Mouse (Mus musculus) lung, postnatal 10 days (tissue): ENCODE data around the gene Akap6.

ENCODE experiments used
- DNase-seq: peaks from one replicate; pipeline ENCODE4 v3.0.0; 2021

The Akap6 gene

DNA sequence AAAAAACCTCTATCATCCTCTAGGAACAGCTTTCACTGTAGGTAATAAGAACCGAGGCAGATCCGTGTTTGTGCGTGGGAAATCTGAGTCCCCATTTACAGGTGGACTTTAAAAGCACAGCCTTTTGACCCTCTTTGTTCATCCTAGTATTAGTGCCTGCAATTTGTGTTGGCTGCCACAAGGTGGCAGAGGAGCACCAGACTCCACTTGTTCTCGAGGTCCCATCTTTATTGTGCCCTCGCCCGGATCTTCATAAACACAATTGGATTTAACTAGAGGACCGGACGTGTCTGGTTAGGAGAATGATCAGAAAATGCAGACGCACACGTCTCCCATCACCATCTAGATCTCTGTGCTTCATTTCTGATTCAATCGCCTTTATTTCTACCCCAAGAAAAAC lies 219.8 kb downstream of the Akap6 start:
- DNase-seq, result no peak

DNA sequence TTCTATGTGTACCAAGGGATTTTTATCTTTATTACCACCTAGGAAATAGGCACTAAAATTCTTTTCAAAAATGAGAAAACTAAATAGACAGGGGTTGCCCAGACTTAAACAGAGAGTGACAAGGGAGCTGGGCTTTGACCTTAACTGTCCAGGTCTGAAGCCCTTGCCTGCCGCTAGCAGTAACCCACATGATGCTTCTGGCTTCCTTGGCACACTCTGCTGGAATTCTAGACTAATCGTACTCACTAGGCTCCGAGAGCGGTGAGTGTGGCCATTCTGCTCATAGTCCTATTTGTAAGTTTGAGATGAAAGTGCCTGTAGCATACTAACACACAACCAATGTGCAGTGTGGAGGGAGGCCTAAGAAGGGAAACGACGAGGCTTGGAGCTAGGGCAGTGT lies 223.3 kb downstream of the Akap6 start:
- DNase-seq, result no peak

DNA sequence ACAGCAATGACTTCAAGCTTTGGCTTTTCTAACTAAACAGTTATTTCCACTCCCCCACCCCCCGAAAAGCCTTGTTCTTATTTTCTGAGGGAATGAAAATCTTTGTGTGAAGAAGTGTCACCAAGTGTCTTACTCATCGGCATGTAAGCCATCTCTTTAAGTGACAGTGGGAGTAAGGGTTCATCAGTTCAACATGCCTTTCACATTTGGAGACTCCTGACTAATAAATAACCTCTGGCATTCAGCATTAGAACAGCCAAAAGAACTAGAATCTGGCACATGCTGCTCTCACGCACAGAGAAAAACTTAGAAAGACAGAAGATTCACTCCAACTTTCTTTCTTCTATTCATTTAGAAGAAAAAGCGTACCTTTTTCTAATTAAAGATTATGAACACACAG lies 226.3 kb downstream of the Akap6 start:
- DNase-seq, result no peak

DNA sequence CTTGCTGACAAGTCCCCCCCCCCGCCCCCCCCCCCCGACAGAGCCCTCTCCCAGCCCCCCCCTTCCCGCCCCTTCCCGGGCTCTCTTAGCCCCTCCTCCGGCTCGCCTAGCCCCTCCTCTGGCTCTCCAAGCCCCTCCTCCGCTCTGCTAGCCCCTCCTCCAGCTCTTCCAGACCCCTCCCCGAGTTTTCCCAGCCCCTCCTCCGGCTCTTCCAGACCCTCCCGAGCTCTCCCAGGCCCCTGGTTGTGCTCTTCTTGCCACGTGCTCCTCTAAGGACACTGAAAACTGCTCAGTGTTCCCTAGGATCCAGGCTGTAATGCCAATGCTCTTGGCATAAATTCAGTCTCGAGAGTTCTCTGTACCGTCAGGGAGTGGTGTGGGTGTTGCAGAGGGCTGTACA lies 234.6 kb downstream of the Akap6 start:
- no peak for DNase-seq

DNA sequence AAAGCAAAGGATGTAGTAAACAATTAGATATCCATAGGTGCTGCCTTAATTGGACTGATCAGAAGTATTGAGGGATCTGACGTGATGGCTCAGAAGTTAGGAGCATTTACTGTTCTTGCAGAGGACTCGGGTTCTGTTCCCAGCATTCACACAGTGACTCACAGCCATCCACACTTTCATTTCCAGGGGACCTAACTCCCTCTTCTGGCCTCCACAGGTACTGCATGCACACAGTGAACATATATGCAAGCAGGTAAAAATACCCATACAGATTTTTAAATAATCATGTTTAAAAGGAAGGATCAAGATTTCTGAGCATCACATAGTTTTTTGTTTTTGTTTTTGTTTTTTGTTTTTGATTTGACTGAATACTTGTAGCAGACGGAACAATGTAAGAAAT lies 235.8 kb downstream of the Akap6 start:
- no peak for DNase-seq

DNA sequence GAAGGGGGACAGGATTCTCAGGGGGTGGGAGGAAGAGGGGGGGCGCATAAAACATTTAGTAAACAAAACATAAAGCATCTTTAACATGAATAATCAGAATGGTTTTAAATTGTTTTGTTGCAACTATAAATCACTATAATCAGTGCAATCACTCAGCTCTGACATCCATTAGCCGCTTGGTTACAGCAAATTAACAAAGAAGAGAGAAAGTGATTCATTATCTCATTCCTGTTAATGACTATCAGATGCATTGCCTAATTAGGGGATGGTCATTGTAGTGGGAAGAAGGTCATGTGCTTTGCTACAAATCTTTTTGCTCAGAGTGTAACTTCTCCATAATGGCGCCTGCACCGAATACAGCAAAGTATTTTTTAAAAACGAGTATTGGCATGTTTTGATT lies 239.6 kb downstream of the Akap6 start:
- no peak for DNase-seq

DNA sequence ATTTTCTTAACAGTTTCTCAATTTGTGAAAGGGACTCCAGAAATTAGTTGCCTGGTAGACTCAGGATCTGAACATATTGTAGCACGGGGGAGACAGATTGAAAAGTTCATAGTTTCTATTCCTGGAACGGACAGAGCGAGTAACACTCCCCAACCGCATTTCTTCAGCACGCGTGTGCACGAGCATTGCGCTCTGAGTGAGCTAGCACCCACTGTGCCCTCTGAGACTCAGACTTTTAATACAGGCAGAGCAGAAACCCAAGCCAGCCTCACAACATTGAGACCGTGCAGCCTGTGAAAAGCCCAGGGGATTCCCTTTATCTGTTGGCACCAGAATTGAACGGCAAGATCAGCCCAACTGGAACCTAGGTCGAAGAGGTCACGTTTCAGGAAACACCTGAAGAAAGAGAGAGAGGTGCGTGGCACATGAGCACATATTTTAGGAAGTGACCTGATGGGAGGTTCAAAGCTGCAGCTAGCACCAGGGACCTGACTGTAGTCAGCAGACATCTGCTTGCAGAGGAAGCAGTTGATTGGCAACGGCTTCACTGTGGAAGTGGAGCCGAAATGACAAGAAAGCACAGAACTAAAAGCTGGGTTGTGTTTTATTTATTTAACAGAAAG lies 240.3 kb downstream of the Akap6 start:
- no peak for DNase-seq

DNA sequence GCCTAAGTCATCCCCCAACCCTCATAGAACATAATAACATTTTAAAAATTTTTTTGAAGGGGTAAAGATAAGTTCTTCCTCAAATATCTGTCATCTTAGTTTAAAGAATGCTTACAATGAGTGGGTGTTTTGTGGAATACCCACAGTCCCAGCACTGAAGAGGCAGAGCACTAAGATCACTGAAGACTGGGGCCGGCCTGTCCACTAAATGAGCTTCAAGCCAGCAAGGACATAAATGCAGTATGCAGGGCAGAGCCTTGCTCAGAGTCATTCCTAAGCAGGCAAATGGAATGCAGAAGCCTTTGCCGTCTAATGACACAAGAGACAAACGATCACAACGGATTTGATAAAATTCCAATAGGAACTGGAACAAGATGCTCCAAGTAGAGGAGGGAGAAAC lies 242.8 kb downstream of the Akap6 start:
- no peak for DNase-seq

DNA sequence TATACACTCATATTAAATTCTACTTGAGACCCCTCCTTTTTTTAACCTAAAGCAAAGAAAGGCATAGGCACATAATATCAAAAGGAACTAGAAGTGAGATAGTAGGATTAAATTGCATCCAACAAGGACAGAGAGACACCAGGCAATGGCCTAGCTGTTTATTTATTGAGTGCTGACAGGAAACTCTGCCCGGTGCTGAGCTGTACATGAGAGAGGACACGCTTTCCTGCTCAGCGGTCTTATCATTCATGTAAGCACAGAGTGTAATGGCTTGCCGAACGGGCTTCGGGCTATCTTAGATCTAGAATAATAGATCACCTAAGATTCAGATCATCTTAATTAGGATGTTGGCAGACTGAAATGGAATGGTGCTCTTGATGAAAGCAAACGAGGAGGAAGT lies 245.1 kb downstream of the Akap6 start:
- no peak for DNase-seq

DNA sequence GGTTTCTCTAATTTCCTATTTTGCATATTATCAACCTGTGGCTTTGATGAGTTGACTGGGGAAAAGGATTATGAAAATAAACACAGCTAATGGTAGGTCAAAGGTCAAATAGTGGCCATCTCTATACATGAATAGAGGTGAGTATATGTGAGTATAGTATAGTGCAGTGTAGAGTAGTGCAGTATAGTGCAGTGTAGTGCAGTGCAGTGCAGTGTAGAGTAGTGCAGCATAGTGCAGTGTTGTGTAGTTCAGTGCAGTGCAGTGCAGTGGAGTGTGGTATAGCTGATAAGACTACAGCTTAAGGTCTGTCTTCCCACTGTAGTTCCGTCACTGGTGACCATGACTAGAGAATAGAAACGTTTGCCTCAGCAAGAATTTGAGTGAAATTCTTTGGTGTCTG lies 245.8 kb downstream of the Akap6 start:
- DNase-seq, result no peak

DNA sequence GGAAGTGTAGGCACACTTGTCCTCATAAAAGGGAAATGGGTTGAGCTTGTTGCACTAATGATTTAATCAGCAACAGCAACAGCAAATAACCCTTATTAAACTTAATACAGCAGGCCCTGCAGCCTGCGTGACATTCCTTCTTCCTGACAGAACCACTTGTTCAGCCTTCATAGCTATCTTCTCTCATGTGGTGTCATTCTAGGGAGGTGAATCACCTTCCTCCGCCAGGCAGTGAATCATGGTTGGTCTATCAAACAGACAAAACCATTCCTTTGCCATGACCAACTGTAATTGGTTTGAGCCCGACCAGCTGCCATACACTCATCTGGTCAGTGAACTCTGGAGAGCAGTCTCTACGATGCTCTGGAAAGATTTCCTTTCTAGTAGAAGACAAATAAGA lies 251.5 kb downstream of the Akap6 start:
- DNase-seq, result no peak

DNA sequence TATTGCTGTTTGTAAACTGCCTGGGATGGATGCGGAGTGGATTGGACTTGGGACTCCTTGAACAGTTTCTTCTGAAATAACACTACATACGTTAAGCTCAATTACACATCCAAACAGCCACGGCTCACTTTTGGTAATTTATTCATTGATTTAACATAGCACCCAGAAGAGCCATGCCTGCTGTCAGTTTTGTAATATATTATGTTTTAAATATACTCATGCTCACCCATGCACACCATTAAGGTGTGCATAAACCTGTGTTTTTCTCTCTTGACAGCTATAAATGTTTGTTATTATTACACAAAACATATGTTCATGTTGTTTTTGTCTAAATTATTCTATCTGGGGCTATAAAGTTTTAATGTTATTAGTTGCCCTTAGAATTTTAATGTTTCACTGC lies 258.4 kb downstream of the Akap6 start:
- no peak for DNase-seq

DNA sequence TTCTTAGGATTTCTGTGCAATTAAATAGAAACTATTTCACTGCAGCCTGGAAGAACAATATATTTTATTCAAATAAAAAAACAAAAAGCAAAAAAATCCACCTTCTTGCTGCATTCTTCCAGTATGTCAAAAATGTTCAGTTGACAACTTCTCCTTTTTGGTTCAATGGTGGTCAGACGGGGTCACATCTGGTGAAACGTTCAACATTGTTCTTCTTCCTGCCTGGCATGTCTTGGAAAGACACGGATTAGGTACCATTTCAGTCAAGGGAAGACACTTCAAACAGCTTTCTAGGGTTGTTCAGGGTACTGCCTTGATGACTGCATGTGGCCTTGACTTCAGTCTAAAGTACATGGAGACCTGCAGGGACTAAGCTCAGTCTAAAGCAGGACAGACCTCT lies 258.8 kb downstream of the Akap6 start:
- DNase-seq, result no peak

DNA sequence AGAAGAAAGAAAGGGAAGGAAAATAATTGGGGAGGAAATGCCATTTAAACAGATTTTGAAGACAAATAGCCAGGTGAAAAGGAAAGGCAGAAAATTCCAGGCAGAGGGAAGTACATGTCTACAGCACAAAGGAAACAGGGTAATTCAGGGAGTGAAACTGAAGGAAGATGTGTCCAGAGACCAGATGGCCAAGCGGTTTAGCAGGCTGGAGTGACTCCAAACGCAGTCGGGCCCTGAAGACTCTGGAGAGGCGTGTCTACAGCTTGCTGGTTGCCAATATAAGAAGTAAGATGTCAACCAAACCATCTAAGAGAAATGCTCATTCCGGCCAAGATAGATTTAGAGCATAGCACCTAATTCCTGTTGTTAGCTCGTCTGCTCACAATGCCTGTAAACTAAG lies 292.6 kb downstream of the Akap6 start:
- DNase-seq, result peak; percentile 1

DNA sequence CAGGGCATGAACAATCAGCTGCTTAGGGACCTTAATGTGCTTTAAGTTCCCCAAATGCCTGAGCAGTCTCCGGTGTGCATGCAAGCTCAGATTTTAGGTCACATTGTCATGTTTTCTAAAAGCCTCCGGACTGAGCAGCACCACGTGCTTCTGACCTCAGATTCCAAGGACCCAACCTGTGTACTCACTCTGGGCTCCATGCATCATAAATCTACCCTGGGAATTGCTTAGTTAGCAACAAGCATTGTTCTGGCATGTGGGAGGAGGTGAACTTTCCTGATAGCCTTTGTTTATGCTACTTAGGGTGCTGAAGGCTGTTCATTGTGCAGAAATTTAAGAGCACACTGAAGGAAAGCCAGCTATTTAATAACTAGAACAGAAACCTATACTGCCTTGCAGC lies 313.2 kb downstream of the Akap6 start:
- DNase-seq, result no peak

DNA sequence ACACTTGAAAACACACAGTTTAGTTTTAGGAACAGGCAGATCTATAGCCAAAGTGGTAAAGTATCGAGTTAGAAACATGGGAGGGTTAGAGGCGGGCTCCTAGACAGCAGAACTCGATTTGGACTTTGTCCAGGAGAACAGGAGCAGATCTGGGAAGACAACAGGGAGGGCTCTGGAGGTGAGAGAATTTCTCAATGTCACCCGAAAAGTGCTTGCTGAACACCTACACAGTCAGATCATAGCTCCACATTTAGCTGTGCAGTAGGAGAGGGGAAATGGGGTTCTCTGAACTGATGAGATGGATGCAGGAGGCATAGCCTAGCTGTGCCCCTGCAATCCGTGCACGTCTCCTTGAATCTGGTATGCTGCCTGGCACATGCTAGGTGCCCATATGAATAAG lies 315.4 kb downstream of the Akap6 start:
- no peak for DNase-seq

DNA sequence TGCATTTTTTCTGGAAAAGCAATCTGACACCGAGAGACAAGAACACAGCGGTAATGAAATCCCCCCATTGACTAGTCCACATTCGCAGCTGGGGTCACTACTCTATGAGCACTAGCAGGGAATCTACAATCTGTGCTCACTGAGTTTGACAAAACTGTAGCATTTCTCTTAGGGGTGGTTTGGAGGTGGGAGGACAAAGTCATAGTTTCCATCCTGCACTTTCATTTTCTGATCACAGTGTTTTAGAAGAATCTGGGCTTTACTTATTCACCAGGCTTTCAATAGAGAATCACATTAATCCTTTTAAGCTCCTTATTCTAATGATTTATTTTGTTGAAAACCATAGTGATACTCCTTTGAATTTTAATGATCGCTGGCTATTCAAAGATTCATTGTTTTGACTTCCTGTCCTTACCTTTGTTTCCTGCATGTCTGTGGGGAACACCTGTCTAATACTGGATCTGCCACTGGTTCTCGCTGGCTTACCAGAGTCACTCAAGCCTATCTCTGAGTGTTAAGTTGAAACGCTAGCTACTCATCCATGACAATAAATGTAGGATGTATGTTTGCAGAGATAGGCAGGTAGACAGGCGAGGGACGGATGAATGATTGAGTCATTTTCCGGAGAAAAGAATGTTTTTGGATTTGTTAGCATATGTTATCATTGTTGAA lies 325.5 kb downstream of the Akap6 start:
- no peak for DNase-seq

DNA sequence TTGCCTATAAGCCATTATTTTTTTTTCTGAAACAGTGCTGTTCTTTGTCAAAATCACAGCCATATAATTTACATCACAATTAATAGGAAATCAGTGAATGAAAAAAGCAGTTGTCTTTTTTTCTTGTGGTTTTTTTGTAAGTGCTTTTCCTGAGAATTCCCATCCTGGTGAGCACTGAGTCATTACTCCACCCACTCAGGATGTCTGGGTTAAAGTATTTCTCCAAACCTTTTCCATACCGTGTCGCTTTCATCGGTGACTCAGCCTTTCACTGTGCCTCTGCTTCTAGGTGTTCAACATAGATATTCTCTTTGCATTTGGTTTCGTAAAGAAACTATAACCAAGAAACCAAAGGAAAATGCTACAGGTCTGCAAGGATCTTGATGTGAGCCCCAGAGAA lies 328.1 kb downstream of the Akap6 start:
- no peak for DNase-seq

DNA sequence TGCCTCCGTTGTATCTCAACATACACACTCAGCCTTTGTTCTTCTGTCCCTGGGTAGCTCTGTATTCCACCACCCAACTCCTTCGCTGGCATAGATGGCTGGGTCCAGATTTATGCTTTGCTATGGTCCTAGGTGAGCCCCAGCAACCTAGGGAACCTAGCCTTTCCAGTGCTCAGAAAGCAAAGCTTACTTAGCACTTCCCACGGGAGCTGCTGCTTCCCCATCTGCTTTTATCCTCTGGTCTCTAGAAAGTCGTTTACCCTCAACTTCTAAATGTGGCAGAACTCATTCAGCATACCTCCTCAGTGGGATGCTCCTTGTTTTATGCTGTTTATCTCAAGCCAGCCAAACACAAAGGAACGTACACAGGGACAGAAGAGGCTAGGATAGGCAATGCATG lies 329.7 kb downstream of the Akap6 start:
- no peak for DNase-seq

DNA sequence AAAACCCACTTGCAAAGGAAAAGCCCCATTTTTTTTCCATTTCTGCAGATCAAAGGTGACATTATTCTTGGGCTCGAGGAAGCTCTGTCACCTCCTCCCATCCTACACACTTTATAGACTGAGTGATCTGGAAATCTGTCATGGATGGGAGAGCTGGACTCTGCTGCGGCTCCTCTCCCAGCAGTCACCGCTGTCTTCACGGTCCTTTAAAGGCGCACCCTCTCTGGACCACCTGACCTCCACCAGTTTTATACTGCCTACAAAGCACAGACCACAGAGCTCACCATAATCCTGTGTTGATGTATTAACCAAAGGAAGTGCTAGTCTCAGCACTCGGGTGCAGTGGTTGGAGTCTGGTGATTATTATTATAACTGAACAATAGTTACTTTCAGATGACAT lies 330.7 kb downstream of the Akap6 start:
- no peak for DNase-seq

DNA sequence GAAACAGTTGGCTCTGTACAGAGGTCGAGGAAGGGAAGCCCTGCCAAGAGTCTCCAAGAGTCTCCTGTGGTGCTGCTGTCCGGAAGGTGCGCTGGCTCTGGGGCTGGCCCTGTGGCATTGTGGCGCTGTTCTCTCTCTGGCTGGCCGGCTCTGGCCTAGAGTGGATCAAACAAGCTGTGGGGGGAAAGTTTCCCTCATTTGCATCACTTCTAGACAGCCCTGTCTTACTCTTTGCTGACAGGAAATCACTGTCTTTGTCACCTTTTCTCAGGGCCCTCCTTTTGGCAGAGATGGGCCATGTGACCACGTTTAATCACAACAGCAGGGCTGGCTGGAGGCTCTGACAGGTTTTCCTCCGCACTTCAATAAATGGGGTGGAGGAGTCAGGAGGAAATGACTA lies 333.6 kb downstream of the Akap6 start:
- peak; percentile 21 for DNase-seq

DNA sequence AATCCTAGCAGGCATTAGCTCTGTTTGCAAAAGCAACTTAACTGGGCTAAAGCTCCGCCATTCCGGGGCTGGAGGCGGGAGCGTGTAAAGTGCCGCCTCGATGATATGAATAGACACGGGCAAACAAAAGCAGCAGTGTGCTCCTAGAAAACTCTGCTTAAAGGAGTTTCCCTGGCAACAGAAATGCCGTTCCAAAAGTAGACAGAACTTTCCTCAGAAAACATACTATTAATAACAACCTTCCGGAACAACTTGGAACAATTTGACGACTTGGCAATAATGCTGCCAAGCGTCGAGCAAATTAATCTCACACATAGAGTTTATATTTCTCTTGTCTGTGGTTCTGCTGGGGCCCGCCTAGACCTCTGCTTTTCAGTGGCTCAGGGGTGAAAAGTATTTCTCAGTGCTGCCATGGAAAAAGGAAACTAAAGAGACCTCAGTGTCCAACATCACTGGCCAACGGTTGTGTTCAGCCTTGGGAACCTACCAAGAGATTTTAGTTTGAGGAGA lies 334.3 kb downstream of the Akap6 start:
- peak; percentile 35 for DNase-seq

DNA sequence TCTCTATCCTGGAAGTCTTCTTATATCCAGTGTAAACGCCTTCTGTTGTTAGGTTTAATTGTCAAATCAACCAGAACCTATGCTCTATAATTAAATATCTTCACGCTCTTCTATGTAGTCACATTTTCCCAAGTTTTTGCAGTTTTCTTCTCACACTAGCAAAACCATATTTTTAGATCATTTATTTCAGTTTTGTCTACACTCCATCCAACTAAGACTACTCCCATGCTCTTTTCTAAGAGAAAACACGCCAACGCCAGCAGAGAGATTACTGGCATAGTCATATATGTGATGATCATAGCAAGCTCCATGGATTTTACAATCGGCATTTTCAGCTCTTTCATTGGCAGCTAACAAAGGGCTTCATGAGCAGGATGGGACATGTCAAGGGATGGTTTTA lies 341.5 kb downstream of the Akap6 start:
- no peak for DNase-seq

DNA sequence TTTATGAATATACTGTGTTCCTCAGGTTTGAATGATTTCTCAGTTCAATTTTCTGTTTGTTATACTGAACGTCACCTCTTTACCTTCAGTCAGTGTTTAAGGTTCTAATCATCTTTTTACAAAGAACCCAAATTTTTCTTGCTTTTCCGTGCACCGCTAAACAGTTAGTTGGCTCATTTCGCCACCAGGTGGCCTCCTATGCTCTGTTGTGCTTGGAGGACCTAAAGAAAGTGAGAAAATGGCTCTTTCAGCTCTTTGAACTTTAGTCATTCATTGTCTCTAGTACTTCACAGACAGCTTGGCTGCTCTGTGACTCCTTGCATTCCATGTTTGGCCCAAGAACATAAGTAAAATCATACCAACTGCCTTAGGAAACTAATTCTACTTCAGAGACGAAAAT lies 343.6 kb downstream of the Akap6 start:
- peak; percentile 46 for DNase-seq

DNA sequence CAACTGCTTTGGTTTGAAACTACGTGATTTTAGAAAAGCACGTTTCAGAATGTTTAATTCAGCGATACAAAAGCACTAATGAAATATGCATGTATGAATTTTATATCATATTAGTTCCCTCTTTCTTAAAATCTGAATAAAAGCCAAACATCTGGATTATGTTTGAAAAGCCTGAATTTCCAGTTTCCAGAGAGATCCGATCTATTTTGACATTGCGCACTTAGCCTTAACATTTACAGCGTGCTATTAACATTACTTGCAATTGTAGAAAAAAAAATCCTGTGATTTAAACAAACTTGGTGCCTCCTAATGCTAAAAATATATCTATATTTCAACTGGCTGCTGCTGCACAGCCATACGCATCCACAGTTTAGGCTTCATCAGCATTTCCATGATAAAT lies 358.4 kb downstream of the Akap6 start:
- no peak for DNase-seq
